Mouse (Mus musculus) liver (tissue): ENCODE measurements around the gene Pla2g4b.

Source experiments
- DNase-seq: peaks from one replicate; pipeline ENCODE4 v3.0.0-alpha.2; 2020; ENCODE audit warnings: mixed read lengths

Gene Pla2g4b

DNA sequence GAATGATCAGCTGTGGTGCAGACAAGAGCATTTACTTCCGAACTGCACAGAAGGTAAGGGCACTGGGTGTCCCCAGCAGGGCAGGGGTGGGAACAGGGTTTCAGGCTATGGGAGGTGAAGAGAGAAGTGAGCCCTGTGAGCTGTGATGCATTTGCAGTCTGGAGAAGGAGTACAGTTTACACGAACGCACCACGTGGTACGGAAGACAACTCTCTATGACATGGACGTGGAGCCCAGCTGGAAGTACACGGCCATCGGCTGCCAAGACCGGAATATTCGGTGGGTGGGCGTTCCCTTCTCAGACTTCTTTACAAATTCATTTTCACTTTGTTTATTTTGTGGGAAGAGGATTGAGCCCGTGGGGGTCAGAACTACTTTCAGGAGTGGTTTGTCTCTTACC lies 15.6 kb upstream of the Pla2g4b start:
- DNase-seq: no peak

DNA sequence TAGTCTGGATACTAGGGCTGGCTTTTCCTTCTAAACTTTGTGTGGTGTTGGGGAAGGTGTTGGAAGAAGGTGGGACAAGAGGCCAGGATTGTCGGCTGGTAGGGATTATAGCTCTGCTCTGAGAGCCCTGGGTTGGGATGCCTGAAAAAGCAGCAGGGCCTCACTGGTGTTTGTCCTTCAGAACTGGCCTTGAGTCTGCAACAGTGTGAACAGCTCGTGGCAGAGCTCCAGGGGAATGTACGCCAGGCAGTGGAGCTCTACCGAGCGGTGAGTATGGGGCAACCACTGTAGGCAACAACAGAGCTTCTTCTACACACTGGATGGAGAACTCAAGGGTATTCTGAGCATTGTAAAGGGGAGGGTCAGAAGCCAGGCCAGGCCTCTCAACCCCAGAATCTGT lies 8.9 kb upstream of the Pla2g4b start:
- DNase-seq: no peak

DNA sequence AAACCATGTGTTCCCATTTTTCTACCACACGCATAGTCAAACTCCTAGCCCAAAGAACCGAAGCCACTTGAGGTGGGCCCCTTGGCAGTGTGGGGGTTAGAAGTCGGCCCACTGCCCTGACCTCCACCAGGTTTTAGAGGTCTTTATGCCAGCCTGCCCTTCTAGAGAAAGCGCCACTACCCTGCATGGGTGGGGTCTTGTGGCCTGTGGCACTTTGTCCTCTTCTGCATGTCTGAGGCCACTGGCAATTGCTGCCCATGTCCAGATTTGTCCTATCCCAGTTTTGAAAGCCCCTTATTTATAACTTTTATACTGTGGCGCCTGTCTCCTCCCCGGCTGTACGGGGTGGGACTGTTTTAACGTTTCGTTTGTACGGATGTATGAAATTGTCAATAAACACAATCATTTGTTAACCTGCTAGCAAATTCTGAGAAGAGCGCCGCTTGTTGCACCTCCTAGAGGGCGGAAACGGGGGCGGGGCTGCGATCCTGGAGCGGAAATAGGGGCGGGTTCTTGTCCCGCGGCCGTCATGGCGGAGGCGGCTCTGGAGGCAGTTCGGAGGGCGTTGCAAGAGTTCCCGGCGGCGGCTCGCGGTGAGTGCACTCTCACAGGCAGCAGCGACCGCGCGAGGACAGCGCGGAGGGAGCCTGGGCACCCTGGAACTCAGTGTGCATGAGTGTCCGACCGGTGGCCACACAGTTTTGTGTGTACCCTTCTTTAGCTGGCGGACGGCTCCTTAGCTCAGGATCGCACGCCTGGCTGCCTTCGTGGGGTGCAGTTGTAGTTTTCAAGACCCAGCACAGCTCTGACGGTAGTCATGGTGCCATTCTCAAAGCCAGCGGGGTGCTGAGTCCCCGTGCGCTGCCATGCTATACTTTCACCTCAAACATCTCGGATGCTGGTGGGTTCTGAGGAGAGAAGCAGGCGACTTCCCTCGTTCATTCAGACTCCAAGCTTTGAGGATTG lies 6.0 kb upstream of the Pla2g4b start, which contains the start of the genes Jmjd7 and Gm28042:
Jmjd7 (plus strand) TSS at position 500 of the 966 bp plus-strand sequence.
Gm28042 (plus strand) TSS at position 510 of the 966 bp plus-strand sequence.
- peak; percentile 95 for DNase-seq

DNA sequence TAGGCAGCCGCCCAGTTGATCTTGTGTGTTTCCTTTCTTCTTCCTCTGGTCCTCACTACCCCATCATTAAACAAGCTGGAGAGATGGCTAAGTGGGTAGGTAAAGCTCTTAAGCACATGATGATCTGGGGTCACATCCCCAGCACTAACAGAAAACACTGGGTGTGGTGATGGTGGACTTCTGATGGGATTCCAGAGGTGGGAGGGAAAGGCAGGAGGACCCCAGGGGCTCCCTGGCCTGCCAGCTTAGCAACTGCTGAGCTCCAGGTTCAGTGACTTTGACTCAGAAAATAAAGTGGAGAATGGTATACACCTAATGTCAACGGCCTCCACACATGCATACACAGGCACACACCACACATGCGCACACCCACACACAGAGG lies 5.3 kb upstream of the Pla2g4b start:
- no peak for DNase-seq

DNA sequence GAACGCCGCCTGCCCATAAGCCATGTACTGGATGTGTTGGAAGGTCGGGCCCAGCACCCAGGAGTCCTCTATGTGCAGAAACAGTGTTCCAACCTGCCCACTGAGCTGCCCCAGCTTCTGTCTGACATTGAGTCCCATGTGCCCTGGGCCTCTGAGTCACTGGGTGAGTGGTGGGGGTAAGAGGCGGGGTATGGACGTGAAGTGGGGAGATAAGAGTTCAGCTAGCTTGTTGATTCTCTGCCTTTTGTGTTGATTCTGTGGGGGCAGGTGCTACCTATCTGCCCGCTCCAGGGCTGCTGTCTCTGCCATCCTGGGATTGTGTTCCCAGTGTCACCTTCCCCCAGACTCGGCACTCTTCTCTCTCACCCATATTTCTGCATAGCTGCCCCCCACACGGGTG lies 2.8 kb upstream of the Pla2g4b start:
- DNase-seq: peak; percentile 49

DNA sequence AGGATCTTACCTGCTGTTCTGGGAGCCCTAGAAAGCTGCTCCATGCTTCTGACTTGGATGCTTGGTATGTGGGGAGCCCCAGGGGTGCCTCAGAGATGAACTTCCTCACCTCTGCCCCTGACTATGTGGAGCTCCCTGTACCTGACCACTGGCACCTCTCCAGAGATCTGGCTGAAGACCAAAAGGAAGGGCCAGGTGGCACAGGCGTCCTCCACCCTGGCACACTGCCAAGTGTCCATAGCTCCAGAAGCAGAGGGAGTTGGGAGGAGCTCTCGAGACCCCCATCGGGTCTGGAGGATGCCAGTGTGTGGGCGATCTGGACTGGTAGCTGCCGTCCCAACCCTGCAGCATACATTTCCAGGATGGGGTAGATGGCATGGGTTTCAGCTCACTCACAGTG lies 509 bp downstream of the Pla2g4b start:
- DNase-seq: no peak

DNA sequence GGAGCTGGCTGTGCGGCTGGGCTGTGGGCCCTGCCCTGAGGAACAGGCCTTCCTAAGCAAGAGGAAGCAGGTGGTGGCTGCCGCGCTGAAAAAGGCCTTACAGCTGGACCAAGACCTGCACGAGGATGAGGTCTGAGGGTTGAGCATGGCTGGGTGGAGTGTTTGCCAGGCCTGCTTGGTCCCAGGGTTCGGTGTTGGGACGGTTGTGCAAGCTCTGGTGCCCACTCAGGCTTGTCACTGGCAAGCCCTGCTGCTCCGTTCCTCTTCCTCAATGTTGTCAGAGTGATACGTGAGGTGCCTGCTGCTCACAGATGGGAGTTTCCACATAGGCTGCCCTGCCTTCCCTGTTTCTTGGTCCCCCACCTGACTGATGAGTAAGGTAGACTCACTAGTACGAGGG lies 4.5 kb downstream of the Pla2g4b start:
- no peak for DNase-seq

DNA sequence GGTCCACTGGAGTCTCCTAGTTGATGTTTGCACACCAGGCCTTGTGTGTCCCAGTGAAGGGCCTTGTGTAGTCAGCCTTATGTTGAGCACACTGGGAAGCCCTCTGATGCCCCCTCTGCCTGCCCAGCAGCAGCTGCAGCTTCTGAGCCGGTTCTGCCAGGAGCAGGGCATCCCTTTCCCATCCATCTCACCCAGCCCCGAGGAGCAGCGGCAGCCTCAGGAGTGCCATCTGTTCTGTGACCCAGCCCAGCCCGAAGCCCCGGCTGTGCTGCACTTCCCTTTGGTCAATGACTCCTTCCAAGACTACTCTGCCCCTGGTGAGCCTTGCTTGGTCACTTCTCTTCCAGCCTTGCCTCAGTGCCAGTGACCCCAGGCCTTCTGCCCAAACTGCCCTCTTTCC lies 7.8 kb downstream of the Pla2g4b start:
- no peak for DNase-seq

DNA sequence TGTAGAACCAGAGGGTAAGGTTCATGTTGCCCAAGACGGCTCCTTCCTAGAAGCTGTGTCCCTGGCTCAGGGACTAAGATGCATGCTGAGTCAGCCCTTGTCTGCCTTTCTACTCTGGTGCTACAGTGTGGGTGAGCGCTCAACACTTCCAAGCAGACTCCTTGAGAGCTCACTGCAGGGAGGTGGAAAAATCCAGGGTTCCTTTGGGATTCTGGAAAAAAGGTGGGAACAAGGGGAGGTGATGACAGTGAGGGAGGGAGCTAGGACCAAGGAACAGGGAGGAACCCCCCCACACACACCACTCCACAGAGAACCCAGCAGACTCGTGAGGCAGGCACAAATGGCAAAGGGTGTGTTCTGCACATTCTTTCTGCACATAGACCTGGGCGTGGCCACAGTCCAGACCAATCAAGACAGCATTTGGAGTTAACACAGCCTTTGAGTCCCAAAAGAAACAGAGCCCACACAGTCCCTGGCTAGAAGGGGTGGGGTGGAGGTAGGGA lies 10.9 kb downstream of the Pla2g4b start:
- DNase-seq: peak; percentile 26

DNA sequence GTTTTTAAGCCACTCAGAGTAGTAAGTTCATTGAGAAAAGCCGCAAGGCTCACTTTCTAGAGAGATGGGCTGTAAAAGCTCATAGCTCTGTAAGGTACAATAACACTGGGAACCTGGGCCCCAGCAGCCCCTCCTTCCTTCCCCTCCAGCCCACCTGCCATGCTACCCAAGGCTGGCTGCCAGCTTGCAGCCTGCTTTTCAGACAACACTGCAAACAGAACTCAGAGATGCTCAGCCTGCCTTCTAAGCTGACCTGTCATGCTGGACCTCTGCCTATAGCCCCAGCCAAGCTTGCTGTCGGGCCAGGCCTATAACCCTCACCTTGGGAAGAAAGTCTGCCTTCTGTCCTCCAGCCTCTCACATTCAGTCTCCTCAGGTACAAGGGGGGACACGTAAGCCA lies 11.5 kb downstream of the Pla2g4b start:
- no peak for DNase-seq

DNA sequence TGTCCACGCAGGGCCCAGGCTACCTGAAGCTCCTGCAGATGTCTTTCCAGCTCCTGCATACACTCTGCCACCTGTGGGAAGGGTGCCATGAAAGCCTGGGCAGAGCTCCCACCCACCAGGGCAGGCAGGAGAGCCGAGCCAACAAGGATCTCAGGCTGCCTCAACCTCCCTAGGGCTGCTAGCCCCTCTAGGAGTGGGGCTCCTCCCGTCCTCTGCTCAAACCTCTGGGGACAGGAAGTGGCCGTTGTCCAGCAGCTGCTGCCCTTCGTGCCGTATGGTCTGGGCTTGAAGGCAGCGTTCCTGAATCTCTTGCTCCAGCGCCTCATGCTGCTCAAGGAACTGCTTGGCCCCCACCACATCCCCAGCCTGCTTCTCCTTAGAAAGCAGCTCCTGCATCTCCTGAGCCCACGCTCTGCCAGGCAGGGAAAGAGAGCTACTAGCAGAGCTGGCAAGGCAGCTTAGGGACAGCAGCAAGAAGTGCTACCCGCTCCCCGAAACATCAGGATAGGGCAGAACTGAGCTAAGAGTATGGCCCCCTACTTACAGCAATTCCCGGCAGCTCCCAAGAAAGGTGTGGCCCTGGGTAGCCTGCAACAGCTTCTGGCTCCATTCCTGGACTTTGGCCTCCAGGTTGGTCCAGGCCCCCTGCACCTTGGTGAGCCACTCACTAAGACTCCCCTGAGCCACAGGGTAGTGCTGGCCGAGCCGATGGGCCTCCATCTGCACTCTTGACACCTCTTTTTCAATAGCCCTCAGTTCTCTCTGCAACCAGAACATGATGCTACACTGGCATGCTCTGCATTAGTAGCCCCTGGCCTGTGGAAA lies 13.5 kb downstream of the Pla2g4b start:
- DNase-seq: no peak

DNA sequence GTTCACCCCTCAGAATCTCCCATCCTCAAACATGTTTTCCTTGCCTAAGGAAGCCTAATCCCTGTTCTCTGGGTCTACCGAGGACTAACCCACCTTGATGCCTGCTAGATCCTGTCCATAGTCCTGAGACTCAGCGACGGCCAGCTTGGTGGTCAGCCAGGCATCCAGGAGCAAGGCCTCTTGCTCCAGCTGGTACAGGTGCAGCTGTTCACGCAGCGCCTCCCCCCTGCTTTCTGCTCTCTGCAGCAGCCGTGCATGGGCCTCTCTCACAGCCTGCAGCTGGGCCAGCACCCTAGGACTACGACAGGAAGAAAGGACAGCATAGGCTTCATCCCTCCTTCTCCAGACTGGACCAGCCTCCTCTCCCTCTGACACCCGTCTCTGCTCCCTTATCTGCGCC lies 15.0 kb downstream of the Pla2g4b start:
- no peak for DNase-seq

DNA sequence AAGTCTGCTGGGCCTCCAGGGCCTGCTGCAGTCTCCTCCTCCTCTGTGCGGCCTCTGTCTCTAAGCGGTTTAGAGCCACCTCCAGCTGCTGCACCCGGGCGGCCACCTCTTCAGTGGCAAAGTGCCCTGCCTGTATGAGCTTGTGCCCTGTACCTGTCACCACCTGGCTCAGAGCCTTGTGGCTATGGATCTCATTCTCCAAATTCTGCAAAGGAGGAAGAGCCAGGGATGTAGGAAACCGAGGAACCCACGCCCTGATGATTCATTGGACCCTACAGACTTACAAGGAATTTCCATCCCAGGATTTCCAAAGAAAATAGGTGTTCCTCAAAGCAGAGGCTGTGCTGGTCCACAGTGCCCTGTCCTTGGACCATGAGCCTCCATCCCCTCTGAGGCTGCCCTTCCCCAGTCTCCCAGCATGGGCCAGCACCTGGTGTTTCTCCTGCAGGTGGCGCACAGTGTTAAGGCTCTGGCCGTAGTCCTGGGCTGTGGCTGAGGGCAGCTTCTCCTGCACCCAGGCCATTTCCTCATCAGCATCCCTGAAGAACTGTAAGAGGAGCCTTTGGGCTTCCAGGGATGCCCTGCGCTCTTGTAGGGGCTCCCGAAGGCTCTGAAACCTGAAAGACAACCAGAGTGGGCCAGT lies 16.5 kb downstream of the Pla2g4b start:
- DNase-seq: peak; percentile 44

DNA sequence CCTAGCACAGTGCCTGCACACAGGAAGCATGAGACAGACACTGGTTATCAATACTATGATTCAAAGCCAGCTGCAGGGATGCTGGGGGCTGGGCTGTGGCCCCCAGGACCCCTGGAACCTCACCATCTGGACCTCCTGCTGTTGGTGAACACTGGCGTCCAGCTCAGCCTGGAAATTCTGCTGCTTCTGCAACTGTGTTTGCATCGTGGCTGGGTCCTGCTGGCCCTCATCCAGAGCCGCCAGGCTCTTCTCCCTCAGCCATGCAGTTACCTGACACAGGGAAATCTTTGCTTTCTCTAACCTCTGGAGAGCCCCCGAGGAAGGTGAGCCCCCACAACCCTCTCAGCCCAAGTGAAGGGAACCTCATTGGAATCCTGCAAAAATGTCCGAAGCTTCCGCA lies 18.2 kb downstream of the Pla2g4b start:
- no peak for DNase-seq

DNA sequence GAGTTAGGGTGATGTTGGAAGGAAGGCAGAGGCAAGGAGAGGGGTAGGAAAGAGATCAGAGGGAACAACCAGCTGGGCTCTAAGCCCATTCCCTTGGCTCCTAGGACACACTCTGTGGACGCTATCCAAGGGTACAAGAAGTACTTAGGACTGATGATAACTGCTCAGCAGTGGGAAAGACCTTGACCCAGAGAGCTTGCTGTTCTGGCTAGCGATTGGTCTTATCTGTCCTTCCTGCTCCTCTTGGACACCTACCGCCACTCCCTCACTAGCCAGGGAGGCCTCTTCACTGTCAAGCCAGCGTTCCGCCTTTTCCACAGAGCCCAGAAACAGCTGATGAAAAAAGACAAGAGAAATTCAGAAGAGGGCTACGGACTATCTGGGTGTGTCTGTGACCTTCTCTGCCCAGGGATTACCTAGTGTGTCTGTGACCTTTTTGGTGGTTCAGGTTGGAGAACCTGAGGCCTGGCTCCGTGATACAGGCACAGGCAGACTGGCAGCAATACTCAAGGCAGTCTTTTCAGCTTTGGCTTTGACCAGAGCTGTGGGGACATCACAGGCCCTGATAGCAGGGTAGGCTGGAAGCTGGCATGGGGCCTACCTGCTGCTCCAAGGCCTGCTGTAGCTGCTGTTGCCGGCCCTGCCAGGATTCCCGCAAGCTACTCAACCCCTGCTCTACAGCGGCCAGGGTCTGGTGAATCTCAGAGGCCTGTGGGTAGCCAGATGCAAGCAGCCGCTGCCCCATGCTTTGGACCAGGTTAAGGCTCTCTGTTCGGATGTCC lies 21.7 kb downstream of the Pla2g4b start:
- DNase-seq: no peak

DNA sequence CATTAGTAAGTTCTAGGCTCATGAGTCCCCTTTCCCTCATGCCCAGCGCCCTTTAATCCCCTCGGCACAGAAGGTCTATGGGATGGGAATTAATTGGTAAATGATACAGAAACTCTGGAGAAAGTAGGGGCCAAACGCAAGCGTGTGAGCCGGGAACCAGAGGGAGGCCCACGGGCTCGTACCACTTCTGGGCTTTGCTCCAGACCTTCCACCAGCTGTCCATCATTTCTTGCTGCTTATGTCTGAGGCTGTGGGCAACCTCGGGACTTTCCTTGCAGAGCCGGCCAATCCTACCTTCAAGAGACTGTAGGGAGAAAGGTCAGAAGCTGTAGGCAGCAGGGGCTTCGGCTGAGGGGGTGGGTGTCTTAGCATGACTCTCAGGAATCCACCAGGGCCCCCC lies 22.7 kb downstream of the Pla2g4b start:
- DNase-seq: no peak

DNA sequence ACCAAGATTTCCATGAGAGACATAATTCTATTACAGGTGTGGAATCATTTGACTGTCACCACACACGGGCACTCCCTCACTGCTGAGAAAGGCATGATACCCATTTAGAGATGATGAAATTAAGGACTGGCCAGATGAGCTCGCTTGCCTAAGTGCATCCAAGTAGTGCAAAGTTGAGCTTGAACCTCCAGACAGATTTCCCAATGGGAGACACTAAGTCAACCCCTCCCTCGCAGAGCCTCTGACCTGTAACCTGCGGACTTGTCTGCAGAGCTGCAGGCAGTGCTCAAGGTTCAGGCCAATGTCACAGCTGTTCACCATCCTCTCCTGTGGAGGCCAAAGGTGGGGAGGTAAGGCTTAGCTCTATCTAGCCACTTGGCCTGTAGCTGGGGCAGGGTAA lies 25.6 kb downstream of the Pla2g4b start:
- DNase-seq: no peak

DNA sequence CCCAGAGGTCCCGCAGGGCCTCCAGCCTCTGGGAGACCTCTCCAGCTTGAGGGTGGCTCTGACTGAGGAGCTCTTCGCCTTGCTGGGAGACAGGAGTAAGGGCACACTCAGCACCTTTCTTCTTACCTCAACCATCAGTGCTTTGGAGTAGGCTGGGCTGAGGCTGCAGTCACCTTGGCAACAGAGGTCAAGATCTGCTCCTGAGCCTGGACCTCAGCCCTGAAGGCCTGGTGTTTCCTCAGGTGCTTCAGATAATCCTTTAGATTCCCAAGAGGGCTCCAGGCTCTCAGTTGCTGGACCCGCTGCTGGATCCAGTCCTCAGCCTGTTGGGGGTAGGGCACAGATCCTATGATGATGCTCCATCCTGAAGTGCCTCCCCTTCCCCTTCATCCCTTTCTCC lies 26.2 kb downstream of the Pla2g4b start:
- DNase-seq: no peak

DNA sequence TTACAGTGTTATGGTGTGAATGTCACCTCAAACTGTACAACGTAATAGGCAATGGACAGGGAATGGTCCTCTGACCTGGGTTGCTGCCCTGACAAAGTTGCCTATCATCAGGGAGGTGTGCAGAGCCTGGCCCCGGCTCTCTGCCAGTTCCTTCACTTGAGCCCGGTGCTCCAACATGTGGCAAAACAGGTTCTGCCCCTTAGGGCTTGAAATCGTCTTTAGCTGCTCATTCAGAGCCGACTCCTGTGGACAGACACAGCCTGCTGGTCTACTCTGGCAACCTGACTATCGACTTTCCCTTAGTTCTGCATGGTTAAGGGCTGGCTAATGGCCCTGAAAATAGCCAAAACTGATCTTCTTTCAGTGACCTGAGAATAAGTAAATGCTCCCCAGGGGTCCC lies 27.0 kb downstream of the Pla2g4b start:
- DNase-seq: no peak

DNA sequence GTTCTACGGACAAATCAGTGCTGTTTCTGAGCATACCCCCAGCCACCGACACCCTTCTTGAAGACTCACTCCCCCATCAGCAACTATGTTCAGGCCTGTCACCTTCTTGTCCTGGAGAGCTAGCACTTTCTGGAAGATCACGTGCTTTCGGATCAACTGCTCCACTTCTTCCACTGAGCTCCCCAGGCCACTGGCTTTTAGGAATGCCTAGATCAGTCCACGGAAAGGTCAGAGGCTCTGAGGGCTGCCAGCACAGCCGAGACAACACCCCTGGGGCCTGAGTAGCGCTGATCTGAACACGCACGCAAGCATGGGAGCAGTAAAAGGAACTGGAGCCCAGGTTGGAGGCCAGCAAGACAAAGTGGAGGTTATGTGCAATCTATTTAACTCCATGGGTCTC lies 27.4 kb downstream of the Pla2g4b start:
- no peak for DNase-seq

DNA sequence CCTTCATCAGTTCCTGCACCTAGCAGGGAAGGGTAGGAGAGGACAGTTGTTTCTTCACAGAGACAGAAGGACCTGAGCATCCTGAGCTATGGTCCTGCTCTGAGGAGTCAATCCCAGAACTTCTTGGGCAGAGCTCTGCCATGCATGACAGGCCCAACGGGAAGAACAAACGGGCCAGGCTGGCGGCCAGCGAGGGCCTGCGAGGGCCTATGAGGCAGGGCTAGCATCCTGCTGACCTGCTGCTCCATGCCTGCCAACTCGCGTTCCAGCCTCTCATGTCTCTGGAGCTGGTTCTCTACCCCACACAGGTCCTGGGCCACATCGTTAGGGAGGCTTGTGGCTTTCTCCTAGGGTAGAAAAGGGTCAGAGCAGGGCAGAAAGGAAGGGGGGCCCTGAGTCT lies 29.0 kb downstream of the Pla2g4b start:
- DNase-seq: no peak

DNA sequence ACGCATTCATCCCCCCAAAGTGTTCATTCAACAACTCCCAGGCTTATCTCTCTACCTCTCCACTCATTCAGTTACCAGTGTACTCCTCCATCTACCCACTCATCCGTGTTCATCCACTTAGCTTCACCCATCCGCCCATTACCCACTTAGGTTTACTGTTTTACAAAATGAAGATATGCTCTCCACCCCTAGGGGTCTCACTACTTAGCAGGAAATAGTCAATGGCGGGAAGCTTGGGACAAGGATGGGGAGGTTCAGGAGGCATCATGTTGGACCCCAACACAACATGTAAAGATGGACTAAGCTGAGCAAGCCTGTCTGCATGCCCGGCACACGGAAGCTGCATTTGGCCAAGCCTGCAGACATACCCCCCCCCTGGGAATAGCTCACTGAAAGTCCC lies 31.4 kb downstream of the Pla2g4b start:
- DNase-seq: no peak
